In the genomic region with DNA sequence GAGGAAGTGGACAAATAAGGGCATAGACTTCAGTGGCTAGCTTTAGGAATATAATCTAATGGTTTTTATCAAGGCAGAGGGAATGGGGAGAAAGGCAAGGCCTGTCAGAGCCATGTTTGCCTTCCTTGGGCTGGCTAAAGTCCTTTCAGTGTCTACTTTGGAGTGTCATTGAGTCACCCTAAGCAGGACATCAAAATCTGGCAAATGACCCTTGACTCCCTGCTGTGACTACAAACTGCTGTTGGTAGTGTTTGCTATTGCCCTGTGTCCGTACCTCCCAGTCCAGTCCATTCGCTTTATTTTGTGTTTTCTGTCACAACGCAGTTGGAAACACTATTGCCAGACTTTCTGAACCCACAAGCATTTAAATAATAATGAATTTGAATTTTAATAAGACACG, we compare ENCODE assay signal across 23 mouse cellular contexts. TPM values are rescaled to one million over a fixed set of nuclear protein-coding genes. Genes with fewer than 3 reads are reported as not detected.
DNase-seq lines count a peak whose midpoint lies in the region; ATAC-seq and TF ChIP-seq lines count a peak whose summit lies in the region.
"Had no signal": no experiment of that assay in that cellular context is flagged by ENCODE, and none has a peak within 500 bp of the region (broad histone marks: within the 10 kb centered on the region; RNA-seq: fewer than 3 reads in every experiment).

No protein-coding gene starts in this region.

- no peak overlapping the region for H3K9ac ChIP-seq in liver, embryonic 12.5 days
- H3K9ac ChIP-seq in liver, embryonic 11.5 days (ENCODE audit: low read depth, low read length), result no peak overlapping the region
- H3K9ac ChIP-seq in liver, embryonic 16.5 days (ENCODE audit: low read depth, low read length), result no peak overlapping the region
- H3K9ac ChIP-seq: embryonic facial prominence, embryonic 13.5 days; forebrain, embryonic 12.5 days; forebrain, embryonic 15.5 days; hindbrain, embryonic 12.5 days; hindbrain, embryonic 15.5 days had no signal

- 82% methylated on average over 4 of the region's 4 CpGs for WGBS in cerebellum, adult 2 months
- WGBS in liver, embryonic 12.5 days (ENCODE audit: insufficient replicate concordance), result 81% methylated on average over 4 of the region's 4 CpGs
- WGBS in liver, embryonic 11.5 days, result 76% methylated on average over 4 of the region's 4 CpGs
- 73% methylated on average over 4 of the region's 4 CpGs for WGBS in liver, embryonic 16.5 days (ENCODE audit: insufficient replicate concordance)

- no peak for TF ChIP-seq CTCF in cerebellum, adult 2 months (IDR thresholded peaks at IDR 0.05; ENCODE audit: borderline replicate concordance, insufficient read depth, low read depth, low read length)

- DNase-seq in cerebellum, postnatal 10 days, result peak; percentile 25 to 27
- DNase-seq in cerebellum, adult 2 months, result no peak
- DNase-seq in liver, embryonic 11.5 days (ENCODE audit: low spot score), result no peak
- no peak for DNase-seq in T-cell, adult 2 months (ENCODE audit: low spot score)
- DNase-seq: adrenal gland, postnatal 10 days; adrenal gland, postnatal 36 days; cerebellum, adult 18-20 months; cerebellum, adult 9-11 months; cerebellum, postnatal 36 days; embryo, embryonic 11 days; gastrocnemius, postnatal 25 days; heart, adult 2 months had no signal

- H3K27ac ChIP-seq in cerebellum, adult 2 months (ENCODE audit: insufficient read depth, low read length), result no peak overlapping the region
- peak overlapping the region; percentile 62; the same call in 1 of the 2 replicates for H3K27ac ChIP-seq in liver, embryonic 12.5 days
- H3K27ac ChIP-seq in liver, embryonic 11.5 days (ENCODE audit: low read depth, low read length), result no peak overlapping the region
- no peak overlapping the region for H3K27ac ChIP-seq in liver, embryonic 16.5 days (ENCODE audit: low read length)
- H3K27ac ChIP-seq: embryonic facial prominence, embryonic 10.5 days; embryonic facial prominence, embryonic 13.5 days; forebrain, embryonic 12.5 days; forebrain, embryonic 15.5 days; heart, adult 2 months; hindbrain, embryonic 12.5 days; hindbrain, embryonic 15.5 days had no signal

- TF ChIP-seq POLR2A in cerebellum, adult 2 months (IDR thresholded peaks at IDR 0.05; ENCODE audit: borderline replicate concordance, insufficient read depth, low read length), result no peak

- no peaks in the 10 kb centered on the region for H3K27me3 ChIP-seq in cerebellum, adult 2 months (ENCODE audit: control insufficient read depth, insufficient read depth, low read length)
- no peaks in the 10 kb centered on the region for H3K27me3 ChIP-seq in liver, embryonic 12.5 days (replicated peaks)
- H3K27me3 ChIP-seq in liver, embryonic 11.5 days (replicated peaks; ENCODE audit: control insufficient read depth, insufficient read depth, low read length), result no peaks in the 10 kb centered on the region
- no peaks in the 10 kb centered on the region for H3K27me3 ChIP-seq in liver, embryonic 16.5 days (ENCODE audit: control insufficient read depth, insufficient read depth, low read depth, low read length)
- H3K27me3 ChIP-seq: embryonic facial prominence, embryonic 13.5 days; forebrain, embryonic 12.5 days; forebrain, embryonic 15.5 days; hindbrain, embryonic 12.5 days; hindbrain, embryonic 15.5 days had no signal

- H3K36me3 ChIP-seq in liver, embryonic 12.5 days, result peaks cover 38% of the 10 kb centered on the region
- H3K36me3 ChIP-seq in liver, embryonic 11.5 days (ENCODE audit: control insufficient read depth, insufficient read depth, low read length), result no peaks in the 10 kb centered on the region; the same call in 1 of the 2 replicates
- no peaks in the 10 kb centered on the region; the same call in 1 of the 2 replicates for H3K36me3 ChIP-seq in liver, embryonic 16.5 days (ENCODE audit: control insufficient read depth, insufficient read depth)
- H3K36me3 ChIP-seq: forebrain, embryonic 12.5 days had no signal

- no peak overlapping the region for H3K4me2 ChIP-seq in liver, embryonic 12.5 days
- no peak overlapping the region for H3K4me2 ChIP-seq in liver, embryonic 11.5 days
- H3K4me2 ChIP-seq in liver, embryonic 16.5 days (ENCODE audit: low read depth, low read length), result no peak overlapping the region
- H3K4me2 ChIP-seq: embryonic facial prominence, embryonic 13.5 days; forebrain, embryonic 12.5 days; forebrain, embryonic 15.5 days; heart, embryonic 11.5 days; hindbrain, embryonic 12.5 days; hindbrain, embryonic 15.5 days had no signal

- no peaks in the 10 kb centered on the region for H3K9me3 ChIP-seq in liver, embryonic 12.5 days (replicated peaks)
- no peaks in the 10 kb centered on the region for H3K9me3 ChIP-seq in liver, embryonic 11.5 days (ENCODE audit: control insufficient read depth, low read length)
- H3K9me3 ChIP-seq in liver, embryonic 16.5 days (replicated peaks; ENCODE audit: control insufficient read depth, low read length), result no peaks in the 10 kb centered on the region
- H3K9me3 ChIP-seq: embryonic facial prominence, embryonic 10.5 days; embryonic facial prominence, embryonic 13.5 days; forebrain, embryonic 12.5 days; forebrain, embryonic 15.5 days; hindbrain, embryonic 12.5 days; hindbrain, embryonic 15.5 days had no signal

- no peak overlapping the region for H3K4me3 ChIP-seq in cerebellum, adult 2 months (replicated peaks; ENCODE audit: insufficient read depth, low read depth, low read length)
- H3K4me3 ChIP-seq in liver, embryonic 12.5 days, result no peak overlapping the region
- no peak overlapping the region for H3K4me3 ChIP-seq in liver, embryonic 11.5 days (ENCODE audit: low read depth, low read length)
- H3K4me3 ChIP-seq in liver, embryonic 16.5 days (ENCODE audit: low read depth, low read length), result no peak overlapping the region
- H3K4me3 ChIP-seq: embryonic facial prominence, embryonic 10.5 days; embryonic facial prominence, embryonic 13.5 days; erythroblast, embryonic 14.5 days; forebrain, embryonic 12.5 days; forebrain, embryonic 15.5 days; heart, adult 2 months; hindbrain, embryonic 12.5 days; hindbrain, embryonic 15.5 days had no signal

- peak; percentile 58 for ATAC-seq in liver, embryonic 12.5 days
- ATAC-seq in liver, embryonic 11.5 days (replicated peaks; ENCODE audit: low FRiP score), result no peak
- peak; percentile 80 for ATAC-seq in liver, embryonic 16.5 days (ENCODE audit: low read depth)
- no peak for ATAC-seq in activated CD4-positive, CD25-positive, alpha-beta regulatory T cell, adult 4 months
- ATAC-seq: forebrain, embryonic 15.5 days had no signal

- no peaks in the 10 kb centered on the region for H3K4me1 ChIP-seq in cerebellum, adult 2 months (ENCODE audit: control insufficient read depth, insufficient read depth, low read length)
- H3K4me1 ChIP-seq in liver, embryonic 12.5 days, result peaks cover 8% of the 10 kb centered on the region; the same call in 1 of the 2 replicates
- H3K4me1 ChIP-seq in liver, embryonic 11.5 days (replicated peaks; ENCODE audit: control insufficient read depth, insufficient read depth, low read length), result peaks cover 8% of the 10 kb centered on the region; the same call in 1 of the 2 replicates
- peaks cover 4% of the 10 kb centered on the region; the same call in 1 of the 2 replicates for H3K4me1 ChIP-seq in liver, embryonic 16.5 days (ENCODE audit: control insufficient read depth, low read depth, low read length)
- H3K4me1 ChIP-seq: embryonic facial prominence, embryonic 10.5 days; embryonic facial prominence, embryonic 13.5 days; forebrain, embryonic 12.5 days; forebrain, embryonic 15.5 days; hindbrain, embryonic 12.5 days; hindbrain, embryonic 15.5 days had no signal

RNA-seq across cellular contexts. Expression of gene Limd1, which starts 48.6 kb away (rescaled TPM):
- 5.9 and 6.5 TPM in 2 replicates for polyA plus RNA-seq in cerebellum, adult 2 months (2012; rRNA removed)
- 30.4 and 30.9 TPM in 2 replicates for polyA plus RNA-seq in liver, embryonic 12.5 days (2016; fragmentation: Nextera tagmentation; extraction: Ambion mirVana)
- 41.7 and 42.2 TPM in 2 replicates for polyA plus RNA-seq in liver, embryonic 11.5 days (2014; fragmentation: Nextera tagmentation; extraction: Ambion mirVana)
- polyA plus RNA-seq in liver, embryonic 16.5 days (2015; fragmentation: Nextera tagmentation; extraction: Ambion mirVana), result 20.3 and 22.5 TPM in 2 replicates
- polyA plus RNA-seq in activated CD4-positive, CD25-positive, alpha-beta regulatory T cell, adult 4 months (2017; shearing (Covaris generic)), result 10 to 100 TPM; 31.3 to 38.7 TPM

Comparison
In these comparisons a context has a peak if more than half of its experiments do, and no peak if none do; other contexts are left out.
1. DNase-seq: peak in cerebellum, postnatal 10 days (2 of 2); none in cerebellum, adult 2 months (0 of 2), liver, embryonic 11.5 days (single experiment) and T-cell, adult 2 months (single experiment).
2. ATAC-seq: peak in liver, embryonic 12.5 days (single experiment) and liver, embryonic 16.5 days (single experiment); none in liver, embryonic 11.5 days (single experiment) and activated CD4-positive, CD25-positive, alpha-beta regulatory T cell, adult 4 months (single experiment).